Mouse (Mus musculus): ENCODE data around the gene P2rx7. TPM values are rescaled to one million over a fixed set of nuclear protein-coding genes. Genes with fewer than 3 reads are reported as not detected.
A peak's percentile ranks its signal among the peaks of the same experiment; 100 is the strongest.

Gene P2rx7
- polyA plus RNA-seq, 1 experiment from 2014 or later = 0.31 TPM

DNA sequence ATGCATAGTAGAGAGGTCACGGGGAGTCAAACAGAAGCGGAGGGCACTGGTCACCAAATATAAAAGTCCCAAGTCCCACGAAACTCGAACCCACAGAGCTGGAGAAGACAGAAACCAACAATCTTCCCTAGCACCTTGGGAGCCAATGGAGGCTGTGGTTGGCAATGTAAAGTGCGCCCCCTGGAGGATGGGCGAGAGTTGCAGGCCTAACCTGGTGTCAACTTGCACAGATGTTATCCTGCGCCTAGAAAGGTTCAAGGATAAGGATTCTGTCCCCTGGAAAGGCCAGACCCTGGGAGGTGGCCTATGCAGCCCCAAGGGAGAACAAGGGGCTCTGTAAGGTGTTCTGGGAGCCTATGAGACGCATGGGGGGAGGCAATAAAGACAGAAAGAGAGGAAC, 87.6 kb downstream of the P2rx7 start:
- no peak for ATAC-seq (ENCODE audit: insufficient number of reproducible peaks, insufficient read depth, low FRiP score, low TSS enrichment, low read depth)
- H3K4me1 ChIP-seq (replicated peaks) = peaks cover 23% of the 10 kb centered on the region
- no peaks in the 10 kb centered on the region for H3K27me3 ChIP-seq
- 0 out of 2 replicates have a peak overlapping the region, but pooled peaks have one; percentile 28 for H3K4me2 ChIP-seq
- no peaks in the 10 kb centered on the region for H3K9me3 ChIP-seq
- no peak overlapping the region for H3K9ac ChIP-seq (replicated peaks)
- peak overlapping the region; percentile 84 for H3K27ac ChIP-seq
- peaks cover 6% of the 10 kb centered on the region; the same call in 1 of the 2 replicates for H3K36me3 ChIP-seq
- WGBS = 67% methylated on average over 8 of the region's 8 CpGs
- no peak overlapping the region for H3K4me3 ChIP-seq (replicated peaks)

DNA sequence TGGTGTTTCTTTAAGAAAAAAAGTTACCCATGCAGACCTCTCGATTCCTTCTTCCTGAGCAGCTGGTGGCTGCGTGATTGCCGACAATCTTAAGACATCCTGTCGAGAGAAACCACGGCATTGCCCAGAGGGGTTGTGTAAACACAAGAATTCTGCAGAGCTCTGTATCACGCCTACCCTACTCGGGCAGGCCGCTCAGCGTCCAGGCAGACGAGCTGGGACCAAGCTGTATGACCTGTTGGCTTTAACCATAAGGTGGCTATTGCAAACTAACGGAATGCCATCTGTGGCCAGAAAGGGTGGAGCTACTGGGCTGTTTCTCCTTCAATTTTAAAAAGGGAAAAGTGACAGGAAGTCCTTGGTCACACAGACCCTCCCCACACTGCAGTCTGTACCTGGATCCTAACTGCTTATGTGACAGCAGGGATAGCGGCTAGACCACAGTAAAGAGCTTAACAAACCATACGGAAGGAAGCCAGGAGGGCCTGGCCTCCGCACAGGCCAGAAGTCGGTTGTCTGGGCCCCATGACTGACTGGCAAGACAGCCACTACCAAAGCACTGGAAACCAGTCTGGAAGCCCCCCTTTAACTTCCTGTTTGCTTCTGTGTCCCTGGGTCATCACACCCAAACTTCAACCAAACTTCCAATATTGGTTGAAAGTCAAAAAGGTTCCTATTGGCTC, 88.4 kb downstream of the P2rx7 start:
- H3K27ac ChIP-seq = peak overlapping the region; percentile 84
- H3K9ac ChIP-seq (replicated peaks) = no peak overlapping the region
- H3K4me2 ChIP-seq = peak overlapping the region; percentile 28
- no peaks in the 10 kb centered on the region for H3K9me3 ChIP-seq
- WGBS = 27% methylated on average over 15 of the region's 15 CpGs
- peaks cover 15% of the 10 kb centered on the region for H3K36me3 ChIP-seq
- no peak overlapping the region for H3K4me3 ChIP-seq (replicated peaks)
- H3K4me1 ChIP-seq (replicated peaks) = peaks cover 23% of the 10 kb centered on the region
- H3K27me3 ChIP-seq = no peaks in the 10 kb centered on the region
- no peak for ATAC-seq (ENCODE audit: insufficient number of reproducible peaks, insufficient read depth, low FRiP score, low TSS enrichment, low read depth)

DNA sequence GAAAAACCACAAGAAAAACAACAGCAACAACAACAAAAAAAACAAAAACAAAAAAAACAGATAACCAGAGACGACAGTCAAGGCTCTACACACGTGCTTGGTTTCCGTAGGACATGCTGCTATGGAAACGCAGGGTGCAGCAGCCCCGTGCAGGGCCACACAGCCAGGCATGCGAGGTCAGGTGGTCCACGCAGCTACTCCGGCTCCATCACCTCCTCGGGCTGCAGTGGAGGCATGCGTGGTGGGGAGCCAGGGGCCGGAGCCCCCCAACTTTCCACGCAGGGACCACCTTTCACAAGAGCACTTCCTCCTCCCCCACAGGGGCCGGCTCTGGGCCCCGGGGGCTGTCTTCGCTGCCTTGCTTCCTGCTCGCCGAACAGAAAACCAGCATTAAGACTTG, 90.2 kb downstream of the P2rx7 start:
- 63% methylated on average over 17 of the region's 17 CpGs for WGBS
- H3K4me3 ChIP-seq (replicated peaks) = no peak overlapping the region
- H3K4me1 ChIP-seq (replicated peaks) = peaks cover 23% of the 10 kb centered on the region
- no peak overlapping the region for H3K4me2 ChIP-seq
- no peak for ATAC-seq (ENCODE audit: insufficient number of reproducible peaks, insufficient read depth, low FRiP score, low TSS enrichment, low read depth)
- no peaks in the 10 kb centered on the region for H3K9me3 ChIP-seq
- no peaks in the 10 kb centered on the region for H3K27me3 ChIP-seq
- H3K27ac ChIP-seq = 0 out of 2 replicates have a peak overlapping the region, but pooled peaks have one; percentile 35
- no peak overlapping the region for H3K9ac ChIP-seq (replicated peaks)
- H3K36me3 ChIP-seq = peaks cover 20% of the 10 kb centered on the region

DNA sequence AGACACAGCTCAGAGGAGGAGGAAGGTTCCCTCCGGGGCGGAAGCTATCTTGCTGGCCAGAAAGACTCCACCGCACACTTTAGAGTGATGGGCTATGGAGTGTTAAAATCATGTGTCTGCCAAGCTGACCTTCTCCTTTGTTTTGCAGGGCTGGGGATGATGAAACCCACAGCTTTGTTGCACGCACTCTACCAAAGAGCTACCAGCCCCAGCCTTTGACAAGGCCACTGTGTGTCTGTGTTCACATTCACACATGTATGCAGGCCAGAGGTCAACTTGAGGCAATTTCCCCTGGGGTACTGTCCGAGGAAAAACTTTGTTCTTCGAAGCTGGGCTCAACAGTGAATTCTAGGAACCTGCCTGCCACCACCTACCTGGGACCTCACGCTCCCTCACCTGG, 92.1 kb downstream of the P2rx7 start:
- no peak overlapping the region for H3K27ac ChIP-seq
- H3K27me3 ChIP-seq = no peaks in the 10 kb centered on the region
- no peak overlapping the region for H3K4me3 ChIP-seq (replicated peaks)
- H3K4me1 ChIP-seq (replicated peaks) = peaks cover 23% of the 10 kb centered on the region
- ATAC-seq (ENCODE audit: insufficient number of reproducible peaks, insufficient read depth, low FRiP score, low TSS enrichment, low read depth) = no peak
- WGBS = 91% methylated on average over 7 of the region's 7 CpGs
- no peak overlapping the region for H3K9ac ChIP-seq (replicated peaks)
- H3K36me3 ChIP-seq = peaks cover 21% of the 10 kb centered on the region
- no peaks in the 10 kb centered on the region for H3K9me3 ChIP-seq
- no peak overlapping the region for H3K4me2 ChIP-seq

DNA sequence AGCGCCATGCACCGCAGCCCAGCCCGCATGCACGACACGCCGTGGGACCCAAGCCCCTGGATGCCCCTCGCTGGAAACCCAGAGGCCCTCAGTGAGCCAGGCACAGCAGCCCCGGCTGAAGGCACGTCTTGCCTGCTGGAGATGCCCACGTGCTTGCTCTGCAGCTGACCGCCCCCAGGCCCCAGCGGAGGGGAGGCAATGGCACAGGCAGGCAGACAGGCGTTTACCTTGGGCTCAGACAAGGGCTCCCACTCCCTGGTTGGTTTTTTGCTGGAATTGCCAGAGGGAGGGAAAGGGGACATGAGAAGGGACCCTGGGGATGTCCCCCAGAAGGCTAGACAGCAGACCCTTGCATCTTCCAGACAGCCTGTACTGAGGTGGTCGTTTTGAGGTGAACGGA, 93.0 kb downstream of the P2rx7 start:
- Histone ChIP-seq H3K27ac (no peak overlapping the region), H3K9me3 (no peaks in the 10 kb centered on the region), H3K27me3 (no peaks in the 10 kb centered on the region), H3K4me1 (replicated peaks) (peaks cover 19% of the 10 kb centered on the region), H3K9ac (replicated peaks) (0 out of 2 replicates have a peak overlapping the region, but pooled peaks have one; percentile 27), H3K4me3 (replicated peaks) (no peak overlapping the region), H3K4me2 (no peak overlapping the region), H3K36me3 (peaks cover 30% of the 10 kb centered on the region)
- no peak for ATAC-seq (ENCODE audit: insufficient number of reproducible peaks, insufficient read depth, low FRiP score, low TSS enrichment, low read depth)
- WGBS = 87% methylated on average over 15 of the region's 15 CpGs

Small RNA genes lying within 50 kb of the gene (microRNA-seq; reads per million reads assigned to microRNA genes)
- not detected for gene Mir8115

Other genes starting within 250 kb of the P2rx7 start
- 57.9 and 59.3 TPM in 2 replicates for gene Anapc7, start 222.2 kb upstream of the P2rx7 start, polyA plus RNA-seq (2016; fragmentation: Nextera tagmentation; extraction: Ambion mirVana)
- gene Atp2a2, start 141.7 kb upstream of the P2rx7 start, polyA plus RNA-seq (2016; fragmentation: Nextera tagmentation; extraction: Ambion mirVana) = 42.4 and 49.5 TPM in 2 replicates
- 41.8 and 48.6 TPM in 2 replicates for gene Ift81, start 29.4 kb upstream of the P2rx7 start, polyA plus RNA-seq (2016; fragmentation: Nextera tagmentation; extraction: Ambion mirVana)
- 6.8 and 7.0 TPM in 2 replicates for gene P2rx4, start 63.6 kb downstream of the P2rx7 start, polyA plus RNA-seq (2016; fragmentation: Nextera tagmentation; extraction: Ambion mirVana)
- 37.6 and 38.0 TPM in 2 replicates for gene Camkk2, start 135.5 kb downstream of the P2rx7 start, polyA plus RNA-seq (2016; fragmentation: Nextera tagmentation; extraction: Ambion mirVana)
- 477 and 493 TPM in 2 replicates for gene Anapc5, start 177.4 kb downstream of the P2rx7 start, polyA plus RNA-seq (2016; fragmentation: Nextera tagmentation; extraction: Ambion mirVana)
- 44.7 and 45.1 TPM in 2 replicates for gene Rnf34, start 206.1 kb downstream of the P2rx7 start, polyA plus RNA-seq (2016; fragmentation: Nextera tagmentation; extraction: Ambion mirVana)